Mouse (Mus musculus) Patski (cell line): ENCODE results near the gene Fut8. TPM values are rescaled to one million over a fixed set of nuclear protein-coding genes. Genes with fewer than 3 reads are reported as not detected.

Source experiments
- ATAC-seq: fragments of 100-300 bp; one replicate; pipeline ENCODE4 v1.8.0; 2021
- CTCF ChIA-PET: fragments of 350-600 bp; sonication (Branson Sonifier 250); formaldehyde crosslinking; loops from one replicate; lab custom pipeline; 2022; ENCODE audit warnings: inconsistent platforms; lab: Charles Lee
- POLR2A ChIA-PET: fragments of 350-600 bp; sonication (Branson Sonifier 250); formaldehyde crosslinking; loops from one replicate; lab custom pipeline; 2022; ENCODE audit warnings: antibody characterized with exemption, inconsistent platforms; lab: Charles Lee
- DNase-seq: peaks from one replicate; pipeline ENCODE4 v3.0.0-alpha.2; 2011; ENCODE audit warnings: low read depth, low spot score
- H3K27me3 ChIP-seq: fragments of 371-371 bp; one replicate; pipeline ENCODE4 v1.5.1; 2021
- CTCF ChIP-seq: fragments of 100-300 bp; IDR thresholded peaks from one replicate; pipeline ENCODE4 v1.5.1; 2021
- in situ Hi-C: fragments of 300-500 bp; cut with MboI; formaldehyde crosslinking; loops from 3 replicates; pipeline ENCODE4 v1.11.1; 2018; ENCODE audit warnings: low pct_unique_long_range_greater_than_20kb, mixed read lengths
- polyA plus RNA-seq: library from polyadenylated mRNA; unstranded; gene quantifications from one replicate; pipeline ENCODE4 v1.2.3, GENCODE M21; 2021

The Fut8 gene
- polyA plus RNA-seq, 1 experiment from 2014 or later: 62.2 TPM

- ChIA-PET POLR2A (no interaction called here), CTCF (interaction anchor here (1.3 to 4.4 kb wide), 4 partner anchors 10 to 16 kb away, joined by 3 to 22 read pairs (median 4); no protein-coding TSS in a partner anchor)
- ATAC-seq (no peak), DNase-seq (no peak)
- H3K27me3 ChIP-seq: no peaks in the 10 kb centered on the region
- in situ Hi-C loops: no loop called here
- no peak for TF ChIP-seq CTCF
Observed at GRCm38 (mm10) chr12:77222272-77222874, 15.6 kb upstream of the Fut8 start.

GRCm38 (mm10) chr12:77223595-77223994, 14.3 kb upstream of the Fut8 start:
- POLR2A ChIA-PET: interaction anchor here (0.5 kb wide), 1 partner anchor 19 kb away, joined by 3 read pairs; no protein-coding TSS in a partner anchor
- CTCF ChIA-PET: interaction anchor here (0.7 to 4.4 kb wide), 5 partner anchors 14 to 207 kb away, joined by 3 to 22 read pairs (median 3); partner anchors contain the start of gene Fut8
- in situ Hi-C loops: no loop called here
- TF ChIP-seq CTCF: no peak
- ATAC-seq (peak; percentile 79), DNase-seq (peak; percentile 67)
- H3K27me3 ChIP-seq: no peaks in the 10 kb centered on the region

GRCm38 (mm10) chr12:77224121-77224520, 13.8 kb upstream of the Fut8 start:
- DNase-seq (no peak), ATAC-seq (no peak)
- ChIA-PET POLR2A (no interaction called here), CTCF (interaction anchor here (0.7 to 4.4 kb wide), 5 partner anchors 13 to 208 kb away, joined by 3 to 22 read pairs (median 3); partner anchors contain the start of gene Fut8)
- no peak for TF ChIP-seq CTCF
- in situ Hi-C loops: no loop called here
- no peaks in the 10 kb centered on the region for H3K27me3 ChIP-seq

DNA sequence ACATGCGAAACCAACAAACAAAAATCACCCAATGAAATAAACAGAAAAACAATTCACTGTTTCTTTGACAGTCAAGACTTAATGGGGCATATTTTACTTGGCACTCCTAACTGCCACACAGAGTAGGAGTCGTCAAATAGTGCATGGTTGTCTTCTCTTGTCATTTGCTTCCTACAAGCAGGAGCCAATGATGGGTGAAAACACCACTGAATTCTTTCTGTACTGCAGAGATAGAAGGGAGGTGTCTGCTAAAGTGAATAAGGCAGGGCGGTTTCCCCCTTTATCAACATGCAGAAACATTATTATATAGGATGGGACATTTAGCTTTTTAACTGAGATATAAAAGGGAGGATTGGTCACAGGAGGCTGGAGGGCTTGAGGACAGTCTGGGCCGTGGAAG, 13.0 kb upstream of the Fut8 start:
- in situ Hi-C loops: loop anchor here (25.0 kb wide), 2 partner anchors 737 to 1862 kb away; partner anchors contain the start of gene Pigh
- CTCF ChIA-PET: interaction anchor here (1.9 kb wide), 1 partner anchor 13 kb away, joined by 8 read pairs; the partner anchor contains the start of gene Fut8
- POLR2A ChIA-PET: no interaction called here
- H3K27me3 ChIP-seq: no peaks in the 10 kb centered on the region
- ATAC-seq (no peak), DNase-seq (no peak)
- no peak for TF ChIP-seq CTCF

- ATAC-seq (peak; percentile 77), DNase-seq (no peak)
- no peaks in the 10 kb centered on the region for H3K27me3 ChIP-seq
- ChIA-PET POLR2A (no interaction called here), CTCF (no interaction called here)
- no peak for TF ChIP-seq CTCF
- in situ Hi-C loops: loop anchor here (25.0 kb wide), 2 partner anchors 737 to 1862 kb away; partner anchors contain the start of gene Pigh
Observed at GRCm38 (mm10) chr12:77225727-77226126, 12.2 kb upstream of the Fut8 start.

DNA sequence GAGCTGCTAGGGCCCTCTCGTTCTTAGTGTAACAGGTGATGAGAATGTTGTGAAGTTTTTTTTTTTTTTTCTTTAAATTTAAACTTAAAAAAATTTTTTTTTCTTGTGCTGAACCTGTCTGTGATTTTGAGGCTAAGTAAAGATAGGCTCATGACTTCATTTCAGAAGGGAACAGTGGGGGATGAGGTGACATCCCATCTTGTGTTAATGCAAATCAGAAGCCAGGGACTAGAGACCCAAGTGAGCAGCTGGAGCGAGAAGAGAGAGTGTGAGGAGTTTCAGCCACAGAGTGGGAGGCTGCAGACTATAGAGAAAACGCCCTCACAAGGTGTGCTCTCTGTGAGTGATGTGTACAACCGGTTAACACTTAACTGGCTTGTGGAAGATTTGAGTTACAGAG, 2.0 kb upstream of the Fut8 start:
- ATAC-seq: no peak
- in situ Hi-C loops: loop anchor here (5.0 to 25.0 kb wide), 5 partner anchors 201 to 1851 kb away; partner anchors contain the start of gene Pigh
- ChIA-PET POLR2A (interaction anchor here (0.6 to 0.7 kb wide), 2 partner anchors 95 to 104 kb away, joined by 3 read pairs; no protein-coding TSS in a partner anchor), CTCF (interaction anchor here (1.9 kb wide), 1 partner anchor 242 kb away, joined by 5 read pairs; no protein-coding TSS in a partner anchor)
- no peak for TF ChIP-seq CTCF
- H3K27me3 ChIP-seq: no peaks in the 10 kb centered on the region
- no peak for DNase-seq

- DNase-seq (peak; percentile 72), ATAC-seq (peak; percentile 78)
- CTCF ChIA-PET: no interaction called here
- POLR2A ChIA-PET: no interaction called here
- H3K27me3 ChIP-seq: no peaks in the 10 kb centered on the region
- no peak for TF ChIP-seq CTCF
- in situ Hi-C loops: loop anchor here (5.0 to 25.0 kb wide), 5 partner anchors 204 to 1849 kb away; partner anchors contain the start of gene Pigh
Observed at GRCm38 (mm10) chr12:77238531-77239389, 835 bp downstream of the Fut8 start.

- ATAC-seq (no peak), DNase-seq (no peak)
- in situ Hi-C loops: loop anchor here (5.0 to 25.0 kb wide), 9 partner anchors 82 to 1848 kb away; partner anchors contain the start of gene Pigh
- no peaks in the 10 kb centered on the region for H3K27me3 ChIP-seq
- ChIA-PET CTCF (interaction anchor here (2.6 kb wide), 1 partner anchor 292 kb away, joined by 9 read pairs; no protein-coding TSS in a partner anchor), POLR2A (no interaction called here)
- no peak for TF ChIP-seq CTCF
Observed at GRCm38 (mm10) chr12:77239390-77240061, 1.6 kb downstream of the Fut8 start.

- in situ Hi-C loops: loop anchor here (5.0 to 25.0 kb wide), 6 partner anchors 83 to 1847 kb away; partner anchors contain the start of gene Pigh
- DNase-seq (no peak), ATAC-seq (no peak)
- ChIA-PET CTCF (interaction anchor here (0.8 to 2.6 kb wide), 8 partner anchors 90 to 431 kb away, joined by 3 to 9 read pairs (median 4); no protein-coding TSS in a partner anchor), POLR2A (no interaction called here)
- TF ChIP-seq CTCF: no peak
- H3K27me3 ChIP-seq: no peaks in the 10 kb centered on the region
Observed at GRCm38 (mm10) chr12:77240372-77240771, 2.4 kb downstream of the Fut8 start.
